In the genomic region with DNA sequence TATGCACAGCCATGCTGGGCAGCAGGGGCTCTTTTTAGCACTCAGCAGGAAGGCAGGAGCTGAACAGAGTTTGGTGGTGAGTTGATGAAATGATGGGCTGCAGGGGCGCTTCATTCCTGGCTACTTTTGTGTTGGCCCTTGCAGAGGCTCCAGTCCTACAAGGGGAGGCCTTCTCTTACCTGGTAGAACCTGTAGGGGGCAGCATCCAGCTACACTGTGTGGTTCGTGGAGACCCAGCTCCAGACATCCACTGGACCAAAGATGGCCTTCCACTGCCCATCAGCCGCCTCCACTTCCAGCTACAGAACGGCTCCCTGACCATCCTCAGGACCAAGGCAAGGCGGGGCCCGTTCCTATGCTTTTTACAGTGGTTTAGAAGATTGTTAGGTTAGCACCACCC, we compare ENCODE assay signal across 8 mouse cellular contexts. TPM values are rescaled to one million over a fixed set of nuclear protein-coding genes. Genes with fewer than 3 reads are reported as not detected.
DNase-seq lines count a peak whose midpoint lies in the region; ATAC-seq and TF ChIP-seq lines count a peak whose summit lies in the region.

No protein-coding gene starts in this region.

- peak in 1 of 2 experiments; percentile 42 for DNase-seq in heart, adult 2 months
- DNase-seq in urinary bladder, postnatal 14 days (ENCODE audit: low spot score): peak; percentile 56
- DNase-seq in urinary bladder, postnatal 10 days (ENCODE audit: low spot score): no peak
- peak; percentile 19 for DNase-seq in c-Kit-positive CD71-positive TER-119-negative erythroid progenitor cells, embryonic 14.5 days (ENCODE audit: low read depth)
- DNase-seq in kidney, adult 2 months: peak; percentile 84
- DNase-seq in lung, postnatal 10 days: peak; percentile 75
- DNase-seq in testis, postnatal 14 days (ENCODE audit: low spot score): peak; percentile 24

- no peak for ATAC-seq in heart, embryonic 11.5 days (replicated peaks; ENCODE audit: insufficient number of reproducible peaks, low FRiP score, low TSS enrichment)

- 39% methylated on average over 6 of the region's 6 CpGs for WGBS in heart, adult 2 months
- WGBS in heart, embryonic 11.5 days (ENCODE audit: insufficient replicate concordance): 37% methylated on average over 6 of the region's 6 CpGs
- 33% methylated on average over 6 of the region's 6 CpGs for WGBS in kidney, adult 2 months

- no peaks in the 10 kb centered on the region for H3K79me2 ChIP-seq in heart, adult 2 months (replicated peaks; ENCODE audit: control insufficient read depth, insufficient read depth, low read length)

- TF ChIP-seq CTCF in heart, adult 2 months (IDR thresholded peaks at IDR 0.05): peak; percentile 79
- peak; percentile 87 for TF ChIP-seq CTCF in kidney, adult 2 months (conservative IDR thresholded peaks at IDR 0.05; ENCODE audit: insufficient read depth, insufficient read length, low read depth, low read length)

- TF ChIP-seq POLR2A in heart, adult 2 months (IDR thresholded peaks at IDR 0.05; ENCODE audit: insufficient read depth, low read depth, low read length): no peak
- TF ChIP-seq POLR2A in kidney, adult 2 months (IDR thresholded peaks at IDR 0.05; ENCODE audit: low read depth, low read length): no peak

- no peak for TF ChIP-seq EP300 in heart, adult 2 months (IDR thresholded peaks at IDR 0.05; ENCODE audit: insufficient read depth, low read depth, low read length)

- no peaks in the 10 kb centered on the region for H3K27me3 ChIP-seq in heart, adult 2 months (ENCODE audit: control insufficient read depth, insufficient read depth, low read length)
- peaks cover 24% of the 10 kb centered on the region for H3K27me3 ChIP-seq in heart, embryonic 11.5 days (ENCODE audit: control insufficient read depth, insufficient read depth, low read length)
- H3K27me3 ChIP-seq in kidney, adult 2 months (replicated peaks; ENCODE audit: control insufficient read depth, insufficient read depth, low read length): no peaks in the 10 kb centered on the region

- no peaks in the 10 kb centered on the region for H3K4me1 ChIP-seq in heart, adult 2 months (ENCODE audit: control insufficient read depth, insufficient read depth, low read length)
- peaks cover 3% of the 10 kb centered on the region; the same call in 1 of the 2 replicates for H3K4me1 ChIP-seq in heart, embryonic 11.5 days (ENCODE audit: control insufficient read depth, insufficient read depth, low read length)
- peaks cover 17% of the 10 kb centered on the region; the same call in 1 of the 2 replicates for H3K4me1 ChIP-seq in kidney, adult 2 months (ENCODE audit: control insufficient read depth, insufficient read depth, low read length)

- no peaks in the 10 kb centered on the region for H3K36me3 ChIP-seq in heart, adult 2 months (ENCODE audit: control insufficient read depth, insufficient read depth, low read length)
- no peaks in the 10 kb centered on the region for H3K36me3 ChIP-seq in heart, embryonic 11.5 days (ENCODE audit: control insufficient read depth, insufficient read depth, low read length)
- H3K36me3 ChIP-seq in kidney, adult 2 months (ENCODE audit: control insufficient read depth, insufficient read depth, low read length): no peaks in the 10 kb centered on the region

- H3K9ac ChIP-seq in heart, adult 2 months (ENCODE audit: low read depth, low read length): no peak overlapping the region
- H3K9ac ChIP-seq in heart, embryonic 11.5 days (ENCODE audit: low read depth, low read length): no peak overlapping the region

- no peak overlapping the region for H3K27ac ChIP-seq in heart, adult 2 months
- no peak overlapping the region for H3K27ac ChIP-seq in heart, embryonic 11.5 days (ENCODE audit: low read depth, low read length)
- H3K27ac ChIP-seq in kidney, adult 2 months (ENCODE audit: insufficient read depth, low read depth, low read length): peak overlapping the region; percentile 24; the same call in 1 of the 2 replicates

- intact Hi-C loops in heart, adult 2 months (cut with DNase I): loop anchor here (1.0 kb wide), 1 partner anchor 37 kb away; no protein-coding TSS in a partner anchor

- H3K4me3 ChIP-seq in heart, adult 2 months: no peak overlapping the region
- H3K4me3 ChIP-seq in heart, embryonic 11.5 days (ENCODE audit: low read depth, low read length): no peak overlapping the region
- H3K4me3 ChIP-seq in kidney, adult 2 months (ENCODE audit: insufficient read depth, low read depth, low read length): no peak overlapping the region

- no peaks in the 10 kb centered on the region for H3K9me3 ChIP-seq in heart, embryonic 11.5 days (replicated peaks; ENCODE audit: control insufficient read depth, low read length)

- no peak overlapping the region for H3K4me2 ChIP-seq in heart, embryonic 11.5 days

RNA-seq across cellular contexts. Expression of a gene that starts 34.4 kb away (rescaled TPM):
- 1 to 10 TPM; 5.4 to 6.5 TPM for total RNA-seq in heart, adult 2 months (2021)
- polyA plus RNA-seq in heart, adult 2 months (2012; rRNA removed): 4.9 and 7.0 TPM in 2 replicates
- polyA plus RNA-seq in heart, embryonic 11.5 days (2014; fragmentation: Nextera tagmentation; extraction: Ambion mirVana): 8.8 and 9.0 TPM in 2 replicates
- polyA plus RNA-seq in kidney, adult 2 months (2012; rRNA removed): 2,247 and 2,656 TPM in 2 replicates

Comparison
In these comparisons a context has a peak if more than half of its experiments do, and no peak if none do; other contexts are left out.
1. RNA of a gene that starts 34.4 kb away (polyA plus RNA-seq): 2,247 to 2,656 TPM in kidney, adult 2 months; 8.8 to 9.0 TPM in heart, embryonic 11.5 days and 4.9 to 7.0 TPM in heart, adult 2 months; every median in the first group is over 100 times any median in the second.